Mouse (Mus musculus): ENCODE data around the gene Tc2n.

- TF ChIP-seq GATA1 (IDR thresholded peaks at IDR 0.05; ENCODE audit: borderline replicate concordance, low read length) (no peak), FLI1 (IDR thresholded peaks at IDR 0.05; ENCODE audit: low read length) (no peak)
Observed at GRCm38 (mm10) chr12:101633137-101633536, 85.2 kb downstream of the Tc2n start.
